Mouse (Mus musculus) stomach, postnatal 0 days (tissue): ENCODE results near the gene Cmtm7. TPM values are rescaled to one million over a fixed set of nuclear protein-coding genes. Genes with fewer than 3 reads are reported as not detected.

Experiments
- ATAC-seq: fragments of 200-750 bp; cut with Nextera tagmentation; 2 replicates; pipeline ENCODE4 v1.8.0; 2017; ENCODE audit not compliant: low FRiP score, low TSS enrichment
- DNase-seq: peaks from one replicate; pipeline ENCODE4 v3.0.0-alpha.2; 2016; ENCODE audit warnings: low spot score
- H3K27ac ChIP-seq: fragments of 300-500 bp; sonication (generic); replicated peaks from 2 replicates; pipeline ENCODE4 v1.5.1; 2014; ENCODE audit warnings: mild to moderate bottlenecking, control low read depth
- H3K27me3 ChIP-seq: fragments of 300-500 bp; sonication (generic); 2 replicates; pipeline ENCODE4 v1.6.1; 2014; ENCODE audit warnings: low read length; ENCODE audit not compliant: control insufficient read depth, insufficient read depth
- H3K36me3 ChIP-seq: fragments of 300-500 bp; sonication (generic); 2 replicates; pipeline ENCODE4 v1.6.1; 2014; ENCODE audit warnings: low read length, mixed read lengths; ENCODE audit not compliant: control insufficient read depth, insufficient read depth
- H3K4me1 ChIP-seq: fragments of 300-500 bp; sonication (generic); replicated peaks from 2 replicates; pipeline ENCODE4 v1.6.1; 2014; ENCODE audit warnings: antibody characterized with exemption; ENCODE audit not compliant: control insufficient read depth, insufficient read depth
- H3K4me2 ChIP-seq: fragments of 300-500 bp; sonication (generic); replicated peaks from 2 replicates; pipeline ENCODE4 v1.6.1; 2014; ENCODE audit warnings: low read depth, mild to moderate bottlenecking, control low read depth, moderate library complexity
- H3K4me3 ChIP-seq: fragments of 300-500 bp; sonication (generic); 2 replicates; pipeline ENCODE4 v1.5.1; 2014; ENCODE audit warnings: low read depth, low read length, control low read depth
- H3K9ac ChIP-seq: fragments of 300-500 bp; sonication (generic); 2 replicates; pipeline ENCODE4 v1.6.1; 2014; ENCODE audit warnings: mild to moderate bottlenecking, low read length, control low read depth, mixed read lengths
- H3K9me3 ChIP-seq: fragments of 300-500 bp; sonication (generic); 2 replicates; pipeline ENCODE4 v1.6.1; 2016; ENCODE audit warnings: low read length; ENCODE audit not compliant: control insufficient read depth
- CTCF ChIP-seq: IDR thresholded peaks from 2 replicates; pipeline ENCODE4 v1.5.1; 2016; ENCODE audit warnings: antibody characterized with exemption, low read depth, mild to moderate bottlenecking, moderate library complexity
- EP300 ChIP-seq: optimal IDR thresholded peaks from 2 replicates; pipeline ENCODE3; 2016; ENCODE audit warnings: antibody characterized with exemption
- WGBS: fragments of 180-500 bp; shearing (Covaris S2); extraction: QIAGEN DNeasy Blood & Tissue Kit; methylation state at CpG from one replicate; pipeline ENCODE4 v1.1.7; 2014; 5-methylcytosine and 5-hydroxymethylcytosine counted together
- polyA plus RNA-seq: library from polyadenylated mRNA; unstranded; fragments of >200 nt; fragmentation: Nextera tagmentation; extraction: Ambion mirVana; gene quantifications from 2 replicates; pipeline ENCODE4 v1.2.1, GENCODE M21; 2015

Cmtm7 gene
- polyA plus RNA-seq, 1 experiment from 2014 or later: 83.2 TPM

- no peaks in the 10 kb centered on the region for H3K36me3 ChIP-seq
- no peak for ATAC-seq
Observed at GRCm38 (mm10) chr9:114776361-114776760, 5.3 kb downstream of the Cmtm7 start.

DNA sequence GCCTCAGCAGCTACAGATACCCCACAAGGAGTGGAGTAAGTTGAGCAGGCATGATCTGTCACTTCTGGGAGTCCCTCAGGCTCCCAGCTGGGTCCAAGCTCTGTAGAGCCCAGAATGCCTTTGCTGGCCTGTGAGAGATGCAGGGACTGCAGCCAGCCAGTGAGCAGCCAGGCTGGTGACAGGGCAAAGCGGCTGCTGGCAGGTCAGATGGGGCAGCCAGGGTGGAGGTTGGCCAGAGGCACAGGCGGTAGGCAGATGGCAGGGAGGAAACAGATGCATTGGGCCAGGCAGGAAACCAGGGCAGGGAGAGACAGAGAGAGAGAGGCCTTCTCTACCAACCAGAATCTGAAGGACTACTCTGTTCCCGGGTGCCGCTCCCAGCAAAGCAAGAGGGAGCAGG, 6.4 kb downstream of the Cmtm7 start:
- Histone ChIP-seq H3K4me3 (no peak overlapping the region), H3K4me2 (no peak overlapping the region), H3K9me3 (no peaks in the 10 kb centered on the region), H3K4me1 (no peaks in the 10 kb centered on the region; the same call in 1 of the 2 replicates), H3K27ac (no peak overlapping the region), H3K27me3 (no peaks in the 10 kb centered on the region), H3K9ac (peak overlapping the region; percentile 13), H3K36me3 (no peaks in the 10 kb centered on the region)
- ATAC-seq (no peak), DNase-seq (no peak)
- 55% methylated on average over 4 of the region's 4 CpGs for WGBS
- no peak for TF ChIP-seq EP300
- TF ChIP-seq CTCF: no peak

More at GRCm38 (mm10) chr9:114776361-114776760, 5.3 kb downstream of the Cmtm7 start:
- no peak for TF ChIP-seq EP300
- no peak for TF ChIP-seq CTCF
- Histone ChIP-seq H3K4me2 (no peak overlapping the region), H3K9me3 (no peaks in the 10 kb centered on the region), H3K27ac (no peak overlapping the region), H3K27me3 (no peaks in the 10 kb centered on the region), H3K4me3 (no peak overlapping the region), H3K9ac (no peak overlapping the region), H3K4me1 (no peaks in the 10 kb centered on the region; the same call in 1 of the 2 replicates)
- WGBS: 89% methylated on average over 3 of the region's 3 CpGs
- no peak for DNase-seq

GRCm38 (mm10) chr9:114774629-114775028, 7.0 kb downstream of the Cmtm7 start:
- Histone ChIP-seq H3K27me3 (no peaks in the 10 kb centered on the region), H3K4me3 (no peak overlapping the region), H3K9ac (no peak overlapping the region), H3K27ac (no peak overlapping the region), H3K36me3 (0 out of 2 replicates have a peak, but pooled peaks cover 3% of the 10 kb centered on the region), H3K9me3 (no peaks in the 10 kb centered on the region), H3K4me1 (no peaks in the 10 kb centered on the region), H3K4me2 (no peak overlapping the region)
- DNase-seq: no peak
- ATAC-seq: no peak
- WGBS: 66% methylated on average over 6 of the region's 6 CpGs
- no peak for TF ChIP-seq EP300
- TF ChIP-seq CTCF: no peak

GRCm38 (mm10) chr9:114771565-114771964, 10.1 kb downstream of the Cmtm7 start:
- DNase-seq (no peak), ATAC-seq (no peak)
- no peaks in the 10 kb centered on the region for H3K9me3 ChIP-seq
- no peaks in the 10 kb centered on the region for H3K27me3 ChIP-seq
- 79% methylated on average over 7 of the region's 7 CpGs for WGBS
- no peak overlapping the region for H3K4me2 ChIP-seq
- TF ChIP-seq CTCF (no peak), EP300 (no peak)
- no peak overlapping the region for H3K9ac ChIP-seq
- H3K4me3 ChIP-seq: no peak overlapping the region
- 0 out of 2 replicates have a peak, but pooled peaks cover 3% of the 10 kb centered on the region for H3K36me3 ChIP-seq
- no peak overlapping the region for H3K27ac ChIP-seq
- no peaks in the 10 kb centered on the region for H3K4me1 ChIP-seq

GRCm38 (mm10) chr9:114770224-114770623, 11.4 kb downstream of the Cmtm7 start:
- H3K4me1 ChIP-seq: no peaks in the 10 kb centered on the region
- no peaks in the 10 kb centered on the region for H3K9me3 ChIP-seq
- no peak for DNase-seq
- H3K4me2 ChIP-seq: no peak overlapping the region
- TF ChIP-seq EP300 (no peak), CTCF (no peak)
- WGBS: 87% methylated on average over 4 of the region's 4 CpGs
- H3K9ac ChIP-seq: no peak overlapping the region
- ATAC-seq: no peak
- H3K27ac ChIP-seq: no peak overlapping the region
- no peaks in the 10 kb centered on the region for H3K27me3 ChIP-seq
- no peak overlapping the region for H3K4me3 ChIP-seq
- H3K36me3 ChIP-seq: 0 out of 2 replicates have a peak, but pooled peaks cover 3% of the 10 kb centered on the region

GRCm38 (mm10) chr9:114768066-114768465, 13.6 kb downstream of the Cmtm7 start:
- H3K4me3 ChIP-seq: no peak overlapping the region
- TF ChIP-seq CTCF: no peak
- TF ChIP-seq EP300: no peak
- 73% methylated on average over 10 of the region's 10 CpGs for WGBS
- H3K27me3 ChIP-seq: no peaks in the 10 kb centered on the region
- no peaks in the 10 kb centered on the region for H3K9me3 ChIP-seq
- no peaks in the 10 kb centered on the region for H3K4me1 ChIP-seq
- no peak overlapping the region for H3K27ac ChIP-seq
- H3K9ac ChIP-seq: no peak overlapping the region
- no peak overlapping the region for H3K4me2 ChIP-seq
- H3K36me3 ChIP-seq: 0 out of 2 replicates have a peak, but pooled peaks cover 3% of the 10 kb centered on the region
- no peak for ATAC-seq
- DNase-seq: no peak
